Mouse (Mus musculus) heart, postnatal 4 days (tissue): ENCODE measurements at regions not wholly inside any gene's neighbourhood (a gene's known extent, or its start where the extent isn't known, plus 50 kb on each side); places are given as distances from the start of the nearest gene placed in this dataset.

Source experiments
- DNase-seq: peaks from one replicate; pipeline ENCODE4 v3.0.0; 2021

DNA sequence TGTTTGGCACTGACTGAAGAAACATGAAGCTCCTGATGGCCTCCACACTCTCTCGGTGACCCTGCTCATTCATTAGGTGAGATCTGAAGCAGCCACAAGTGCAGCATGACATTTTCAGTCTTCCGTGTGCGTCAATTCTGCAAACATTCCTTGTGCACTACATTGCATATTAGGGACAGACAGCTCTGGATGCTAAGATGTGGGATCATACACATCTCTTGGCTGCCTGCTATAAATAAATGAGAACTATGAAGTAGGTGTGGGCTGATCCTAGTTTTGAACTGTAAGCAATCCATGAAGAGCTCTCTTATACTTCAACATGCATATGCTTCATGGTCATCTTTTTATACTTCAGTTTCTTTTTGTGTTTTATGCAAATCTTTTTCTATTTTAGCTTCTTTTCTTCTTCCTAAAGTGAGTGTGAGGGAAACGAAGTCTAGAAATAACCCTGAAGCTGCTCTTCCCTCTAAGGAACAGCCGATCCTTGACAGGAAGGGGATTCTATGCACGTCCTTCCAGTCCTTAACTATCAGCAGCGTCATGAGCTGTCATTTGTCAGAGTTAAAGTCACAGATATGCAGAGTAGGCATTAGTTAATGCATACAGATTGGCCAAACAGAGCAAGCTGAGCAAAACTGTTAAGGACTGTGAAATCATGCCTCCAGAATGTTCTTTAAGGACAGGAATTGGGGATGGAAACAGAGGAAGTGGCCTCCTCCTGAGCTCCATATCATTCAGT, 104.1 kb upstream of the Rnaseh2b start:
- no peak for DNase-seq

DNA sequence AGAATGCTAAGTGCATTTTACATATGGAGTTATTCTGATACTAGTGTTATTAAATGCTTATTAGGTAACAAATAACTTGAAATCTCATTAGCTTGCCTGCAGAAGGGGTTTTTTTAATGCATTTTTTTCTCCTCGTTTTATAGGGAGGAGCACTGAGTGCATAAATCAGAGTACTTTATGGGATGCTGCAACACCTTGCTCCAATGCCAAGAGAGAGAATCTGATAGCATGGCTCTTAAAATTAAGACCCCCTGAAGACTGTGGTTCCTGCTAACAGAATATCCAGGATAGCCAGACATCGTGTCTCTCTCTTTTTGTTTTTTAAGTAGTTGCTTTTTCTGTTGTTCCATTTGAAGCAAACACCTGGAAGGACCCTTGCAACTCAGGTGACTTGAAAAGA, 100.8 kb upstream of the Rnaseh2b start:
- DNase-seq = no peak

DNA sequence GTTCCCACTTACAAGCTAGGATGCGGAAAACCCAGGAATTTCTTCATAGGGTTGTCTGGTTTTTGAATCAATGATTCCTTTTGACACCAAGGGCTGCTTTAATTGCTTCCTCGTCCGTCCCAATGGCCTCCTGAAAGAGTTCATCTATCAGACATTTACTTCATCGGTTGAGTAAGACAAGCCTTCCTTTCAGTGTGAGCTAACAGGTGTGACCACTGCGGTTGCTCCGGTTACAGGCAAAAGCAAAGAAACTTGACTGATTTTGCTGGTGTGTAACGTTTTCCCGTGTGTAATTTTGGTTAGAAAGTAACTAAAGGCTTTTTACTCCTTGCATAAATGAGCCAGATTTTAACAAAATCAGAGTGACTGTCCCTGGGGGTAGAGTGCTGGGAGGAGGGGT, 99.6 kb upstream of the Rnaseh2b start:
- DNase-seq = no peak

DNA sequence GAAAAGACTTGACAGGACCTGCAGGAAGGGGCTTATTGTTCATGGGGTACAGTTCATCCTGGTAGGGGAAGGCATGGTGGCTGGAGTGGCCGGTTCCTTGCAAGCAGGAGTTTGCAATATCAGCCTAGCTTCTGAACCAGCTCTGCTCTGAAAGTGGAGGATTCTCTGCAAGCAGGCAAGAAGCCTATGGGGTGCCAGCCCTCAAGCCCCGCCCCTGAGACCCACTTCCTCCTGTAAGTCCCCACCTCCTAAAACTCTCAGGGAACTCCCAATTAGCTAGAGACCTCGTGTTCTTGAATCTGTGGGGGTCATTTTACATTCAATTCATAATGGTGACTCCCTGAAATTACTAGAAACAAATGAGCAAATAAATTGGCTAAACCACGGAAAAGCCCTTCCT, 99.0 kb upstream of the Rnaseh2b start:
- no peak for DNase-seq

DNA sequence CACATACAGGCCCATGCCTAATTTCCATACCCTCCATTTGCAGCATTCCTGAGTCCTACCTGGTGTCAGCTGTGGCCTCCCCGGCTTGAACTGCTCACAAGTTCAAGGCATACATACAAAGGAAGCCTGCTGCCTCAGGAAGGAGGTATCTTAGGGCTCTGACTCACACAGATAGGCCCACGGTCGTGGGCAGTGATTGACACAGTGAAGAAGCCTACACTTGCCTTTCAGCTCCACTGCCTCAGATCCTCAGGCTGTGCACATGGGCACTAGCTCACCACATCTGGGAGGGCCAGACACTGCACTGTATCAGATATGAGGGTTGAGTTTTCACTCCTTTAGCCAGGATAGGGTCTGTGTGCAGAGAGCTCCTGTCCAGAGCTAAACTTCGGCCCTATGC, 95.6 kb upstream of the Rnaseh2b start:
- DNase-seq = no peak

DNA sequence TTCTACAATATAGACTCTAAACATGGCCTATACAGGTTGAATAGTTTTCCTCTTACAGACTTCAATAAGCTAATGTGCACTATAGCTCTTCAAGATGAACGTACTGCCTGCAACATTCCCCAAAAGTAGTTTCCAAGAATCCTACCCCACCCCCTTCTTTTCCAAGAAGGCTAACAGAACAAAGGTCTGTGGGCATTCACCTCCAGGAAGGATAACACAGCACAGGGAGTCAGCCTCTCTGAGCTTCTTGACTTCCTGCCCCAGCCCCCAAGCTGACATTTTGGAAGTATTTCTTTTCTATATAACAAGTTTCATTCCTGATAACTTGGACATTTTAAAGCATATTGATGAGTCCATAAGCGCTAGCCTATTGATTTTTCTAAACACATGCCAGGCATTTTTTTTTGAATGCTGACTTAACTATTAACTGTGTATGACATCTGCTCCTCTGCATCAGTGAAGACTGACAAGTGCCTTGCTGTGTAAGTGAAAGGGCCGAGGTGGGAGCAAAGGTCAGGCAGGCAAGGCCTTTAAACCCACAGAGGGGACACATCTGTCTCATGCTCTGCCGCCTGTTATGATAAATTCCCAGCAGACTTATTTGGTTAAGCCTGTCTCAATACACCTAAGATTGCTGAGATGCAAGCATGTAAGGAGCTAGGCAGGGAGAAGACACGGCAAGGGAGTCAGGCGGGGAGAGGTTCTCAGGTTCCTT, 93.8 kb upstream of the Rnaseh2b start:
- no peak for DNase-seq

DNA sequence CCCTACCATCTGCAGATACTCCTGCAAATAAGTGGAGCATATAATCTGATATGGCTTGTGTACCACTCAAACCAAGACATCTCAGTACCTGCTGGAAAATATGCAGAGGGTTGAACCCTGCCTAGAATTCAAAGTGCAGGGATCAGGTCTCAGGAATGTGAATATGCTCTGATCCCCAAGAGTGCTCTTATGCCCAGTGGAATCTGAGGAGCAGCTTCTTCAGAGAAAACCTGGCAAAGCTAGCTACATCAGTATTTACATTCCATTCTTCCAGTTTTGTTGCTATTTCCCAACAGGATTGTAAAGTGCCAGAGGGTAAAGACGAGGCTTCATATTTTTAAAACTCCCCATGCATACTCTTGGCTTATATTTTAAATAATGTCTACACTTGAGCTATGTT, 77.3 kb upstream of the Rnaseh2b start:
- DNase-seq = no peak

DNA sequence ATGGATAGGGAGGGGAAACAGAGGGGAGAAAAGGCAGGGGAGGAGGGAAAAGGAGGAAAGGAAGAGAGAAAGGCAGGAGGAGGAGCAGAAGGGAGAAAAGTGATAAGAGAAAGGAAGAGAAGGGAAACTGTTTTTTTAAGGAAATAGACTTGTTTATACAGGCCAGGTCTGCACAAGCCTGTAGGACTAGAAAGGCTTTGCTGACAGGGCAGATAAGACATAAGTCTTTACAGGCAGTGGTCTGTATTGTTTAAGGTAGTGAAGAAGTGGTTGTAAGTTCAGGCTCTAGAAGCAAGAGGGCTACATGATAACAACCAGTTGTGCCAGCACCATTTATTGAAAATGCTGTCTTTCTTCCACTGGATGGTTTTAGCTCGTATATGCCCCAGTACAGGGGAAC, 75.4 kb upstream of the Rnaseh2b start:
- DNase-seq = no peak

DNA sequence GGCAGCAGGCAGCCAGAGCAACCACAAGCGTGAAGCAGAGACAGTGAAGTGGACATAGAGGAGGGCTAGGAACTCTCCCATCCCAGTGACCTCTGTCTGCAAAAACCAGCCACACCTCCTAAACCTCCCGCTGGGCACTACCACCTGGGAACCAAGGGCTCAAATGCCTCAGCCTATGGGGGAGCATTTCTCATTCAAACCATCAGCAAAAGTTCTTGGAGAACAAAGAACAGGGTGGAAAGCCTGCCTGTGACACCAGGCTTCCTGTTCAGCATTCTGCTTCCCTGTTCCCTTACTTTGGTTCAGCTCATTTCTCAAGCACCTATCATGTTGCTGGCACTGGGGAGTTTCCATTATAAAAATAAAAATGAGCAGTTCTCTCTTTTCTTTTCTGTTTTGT, 74.4 kb upstream of the Rnaseh2b start:
- DNase-seq = no peak

DNA sequence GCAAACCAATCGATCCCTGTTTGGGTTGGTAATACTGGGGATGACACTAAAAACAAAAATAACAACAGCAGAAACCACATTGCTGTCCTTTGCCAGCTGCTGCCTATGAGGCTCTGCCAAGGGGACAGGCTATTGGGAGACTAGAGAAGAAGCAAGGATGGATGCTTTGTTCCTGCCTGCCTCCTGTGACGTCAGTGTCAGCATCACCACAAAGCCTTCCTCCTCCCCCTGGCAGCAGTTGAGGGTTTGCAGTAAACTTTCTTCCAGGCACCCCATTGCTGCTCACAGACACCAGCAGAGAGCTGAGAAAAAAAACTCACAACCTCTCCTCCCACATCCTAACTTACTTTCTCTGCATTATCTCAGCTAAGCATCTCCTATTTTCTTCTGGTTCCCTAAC, 73.7 kb upstream of the Rnaseh2b start:
- DNase-seq = no peak

DNA sequence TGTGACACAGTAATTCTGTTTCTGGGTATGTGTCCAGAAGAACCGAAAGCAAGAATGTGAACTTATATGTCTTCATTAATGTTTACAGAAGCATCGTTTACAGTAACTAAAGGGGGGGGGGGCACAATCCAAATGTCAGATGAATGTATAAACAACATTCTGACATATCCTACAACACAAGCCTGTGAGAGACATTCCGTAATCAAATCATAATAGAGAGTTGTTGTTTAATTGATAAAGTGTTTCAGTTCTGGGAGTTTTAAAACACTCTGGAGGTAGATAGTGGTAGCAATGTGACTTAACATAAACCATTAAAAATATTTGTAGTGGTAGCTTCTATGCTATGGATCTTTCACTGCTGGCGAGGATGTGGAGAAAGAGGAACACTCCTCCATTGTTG, 71.6 kb upstream of the Rnaseh2b start:
- no peak for DNase-seq
